In genomic region chr13:23437908-23438307, GRCm38 (mm10) we compare ENCODE assay signal across 8 mouse cellular contexts. TPM values are rescaled to one million over a fixed set of nuclear protein-coding genes. Genes with fewer than 3 reads are reported as not detected.
A peak's percentile ranks its signal among the peaks of the same experiment; 100 is the strongest.
DNase-seq lines count a peak whose midpoint lies in the region; ATAC-seq lines count a peak whose summit lies in the region.

No protein-coding gene starts in this region.

- H3K36me3 ChIP-seq in embryonic facial prominence, embryonic 15.5 days = no peaks in the 10 kb centered on the region
- H3K36me3 ChIP-seq in heart, embryonic 10.5 days = no peaks in the 10 kb centered on the region
- no peaks in the 10 kb centered on the region for H3K36me3 ChIP-seq in kidney, embryonic 14.5 days (ENCODE audit: control insufficient read depth, insufficient read depth, low read length)
- H3K36me3 ChIP-seq in limb, embryonic 15.5 days = no peaks in the 10 kb centered on the region
- H3K36me3 ChIP-seq in midbrain, embryonic 16.5 days (ENCODE audit: control insufficient read depth, insufficient read depth, low read length) = no peaks in the 10 kb centered on the region

- H3K4me2 ChIP-seq in embryonic facial prominence, embryonic 15.5 days (replicated peaks) = peak overlapping the region; percentile 61
- peak overlapping the region; percentile 47 for H3K4me2 ChIP-seq in kidney, embryonic 14.5 days (replicated peaks; ENCODE audit: low read depth, low read length)
- H3K4me2 ChIP-seq in limb, embryonic 15.5 days = peak overlapping the region; percentile 54
- H3K4me2 ChIP-seq in midbrain, embryonic 16.5 days (ENCODE audit: low read length) = peak overlapping the region; percentile 69

- H3K27me3 ChIP-seq in embryonic facial prominence, embryonic 15.5 days = no peaks in the 10 kb centered on the region
- H3K27me3 ChIP-seq in heart, embryonic 10.5 days (ENCODE audit: insufficient read depth, poor library complexity, severe bottlenecking) = no peaks in the 10 kb centered on the region
- no peaks in the 10 kb centered on the region for H3K27me3 ChIP-seq in kidney, embryonic 14.5 days (ENCODE audit: control insufficient read depth, insufficient read depth, low read length)
- no peaks in the 10 kb centered on the region for H3K27me3 ChIP-seq in limb, embryonic 15.5 days
- no peaks in the 10 kb centered on the region for H3K27me3 ChIP-seq in midbrain, embryonic 16.5 days (ENCODE audit: control insufficient read depth, insufficient read depth, low read depth, low read length)

- ATAC-seq in embryonic facial prominence, embryonic 15.5 days (ENCODE audit: insufficient number of reproducible peaks, low FRiP score, low TSS enrichment, low read depth) = peak; percentile 86
- peak; percentile 82 for ATAC-seq in kidney, embryonic 14.5 days (ENCODE audit: low FRiP score, low TSS enrichment)
- peak; percentile 83 for ATAC-seq in limb, embryonic 15.5 days (ENCODE audit: insufficient number of reproducible peaks, low FRiP score, low TSS enrichment, low read depth)
- peak; percentile 93 for ATAC-seq in midbrain, embryonic 16.5 days

- H3K9ac ChIP-seq in embryonic facial prominence, embryonic 15.5 days = peak overlapping the region; percentile 55
- H3K9ac ChIP-seq in kidney, embryonic 14.5 days (ENCODE audit: low read depth, low read length) = peak overlapping the region; percentile 50; the same call in 1 of the 2 replicates
- H3K9ac ChIP-seq in limb, embryonic 15.5 days = peak overlapping the region; percentile 38; the same call in 1 of the 2 replicates
- H3K9ac ChIP-seq in midbrain, embryonic 16.5 days (ENCODE audit: low read depth, low read length) = peak overlapping the region; percentile 50; the same call in 1 of the 2 replicates

- WGBS in embryonic facial prominence, embryonic 15.5 days = under 1% methylated on average over 17 of the region's 17 CpGs
- 0% methylated on average over 17 of the region's 17 CpGs for WGBS in heart, embryonic 10.5 days
- WGBS in kidney, embryonic 14.5 days = under 1% methylated on average over 17 of the region's 17 CpGs
- WGBS in limb, embryonic 15.5 days = 0% methylated on average over 17 of the region's 17 CpGs
- WGBS in midbrain, embryonic 16.5 days = under 1% methylated on average over 17 of the region's 17 CpGs

- H3K9me3 ChIP-seq in embryonic facial prominence, embryonic 15.5 days (replicated peaks) = no peaks in the 10 kb centered on the region
- no peaks in the 10 kb centered on the region for H3K9me3 ChIP-seq in heart, embryonic 10.5 days
- no peaks in the 10 kb centered on the region for H3K9me3 ChIP-seq in kidney, embryonic 14.5 days (ENCODE audit: control insufficient read depth, low read length)
- H3K9me3 ChIP-seq in limb, embryonic 15.5 days = no peaks in the 10 kb centered on the region
- no peaks in the 10 kb centered on the region for H3K9me3 ChIP-seq in midbrain, embryonic 16.5 days (replicated peaks; ENCODE audit: control insufficient read depth, low read length, poor library complexity, severe bottlenecking)

- H3K4me1 ChIP-seq in embryonic facial prominence, embryonic 15.5 days = peaks cover 12% of the 10 kb centered on the region
- peaks cover 14% of the 10 kb centered on the region; the same call in 1 of the 2 replicates for H3K4me1 ChIP-seq in heart, embryonic 10.5 days
- H3K4me1 ChIP-seq in kidney, embryonic 14.5 days (ENCODE audit: control insufficient read depth, insufficient read depth, low read length) = 0 out of 2 replicates have a peak, but pooled peaks cover 14% of the 10 kb centered on the region
- H3K4me1 ChIP-seq in limb, embryonic 15.5 days = peaks cover 3% of the 10 kb centered on the region; the same call in 1 of the 2 replicates
- peaks cover 10% of the 10 kb centered on the region for H3K4me1 ChIP-seq in midbrain, embryonic 16.5 days (ENCODE audit: control insufficient read depth, insufficient read depth, low read length)

- peak overlapping the region; percentile 60 for H3K4me3 ChIP-seq in embryonic facial prominence, embryonic 15.5 days (replicated peaks)
- peak overlapping the region; percentile 73 for H3K4me3 ChIP-seq in heart, embryonic 10.5 days
- H3K4me3 ChIP-seq in kidney, embryonic 14.5 days (ENCODE audit: low read length) = peak overlapping the region; percentile 48
- peak overlapping the region; percentile 51 for H3K4me3 ChIP-seq in limb, embryonic 15.5 days
- peak overlapping the region; percentile 52 for H3K4me3 ChIP-seq in midbrain, embryonic 16.5 days (ENCODE audit: low read depth, low read length)

- peak overlapping the region; percentile 89 for H3K27ac ChIP-seq in embryonic facial prominence, embryonic 15.5 days (replicated peaks)
- H3K27ac ChIP-seq in heart, embryonic 10.5 days = peak overlapping the region; percentile 75; the same call in 1 of the 2 replicates
- H3K27ac ChIP-seq in kidney, embryonic 14.5 days (ENCODE audit: low read depth, low read length) = peak overlapping the region; percentile 3; the same call in 1 of the 2 replicates
- peak overlapping the region; percentile 86 for H3K27ac ChIP-seq in limb, embryonic 15.5 days
- H3K27ac ChIP-seq in midbrain, embryonic 16.5 days (ENCODE audit: low read length) = no peak overlapping the region

- DNase-seq in 3134 (ENCODE audit: extremely low read depth, insufficient read length, low spot score) = peak; percentile 79
- peak; percentile 88 to 90 for DNase-seq in adrenal gland, postnatal 36 days
- peak; percentile 90 for DNase-seq in heart, embryonic 10.5 days (ENCODE audit: low spot score)
- DNase-seq in spleen, postnatal 14 days (ENCODE audit: low spot score in 2 of 2) = peak; percentile 83 to 85

RNA-seq across cellular contexts. Expression of gene Abt1, which starts 14.2 kb away (rescaled TPM):
- 1 to 10 TPM; 6.9 to 8.3 TPM for total RNA-seq in adrenal gland, postnatal 36 days (2021)
- polyA plus RNA-seq in embryonic facial prominence, embryonic 15.5 days (2015; fragmentation: Nextera tagmentation; extraction: Ambion mirVana) = 12.2 and 12.7 TPM in 2 replicates
- 10.1 and 13.0 TPM in 2 replicates for polyA plus RNA-seq in heart, embryonic 10.5 days (2016; fragmentation: Nextera tagmentation; extraction: Ambion mirVana)
- polyA plus RNA-seq in kidney, embryonic 14.5 days (2014; fragmentation: Nextera tagmentation; extraction: Ambion mirVana) = 12.5 and 13.5 TPM in 2 replicates
- polyA plus RNA-seq in limb, embryonic 15.5 days (2015; fragmentation: Nextera tagmentation; extraction: Ambion mirVana) = 11.9 and 13.9 TPM in 2 replicates
- 9.1 and 11.0 TPM in 2 replicates for polyA plus RNA-seq in midbrain, embryonic 16.5 days (2015; fragmentation: Nextera tagmentation; extraction: Ambion mirVana)

RNA-seq across cellular contexts. Expression of gene Btn1a1, which starts 27.8 kb away (rescaled TPM):
- not detected for total RNA-seq in adrenal gland, postnatal 36 days (2021)
- polyA plus RNA-seq in embryonic facial prominence, embryonic 15.5 days (2015; fragmentation: Nextera tagmentation; extraction: Ambion mirVana) = 0.04 TPM in 1 of 2 replicates, not detected in the other
- polyA plus RNA-seq in heart, embryonic 10.5 days (2016; fragmentation: Nextera tagmentation; extraction: Ambion mirVana) = 0.04 and 0.96 TPM in 2 replicates
- polyA plus RNA-seq in kidney, embryonic 14.5 days (2014; fragmentation: Nextera tagmentation; extraction: Ambion mirVana) = 0.09 TPM in 2 replicates
- 0.18 and 0.22 TPM in 2 replicates for polyA plus RNA-seq in limb, embryonic 15.5 days (2015; fragmentation: Nextera tagmentation; extraction: Ambion mirVana)
- 0.10 and 0.31 TPM in 2 replicates for polyA plus RNA-seq in midbrain, embryonic 16.5 days (2015; fragmentation: Nextera tagmentation; extraction: Ambion mirVana)

RNA-seq across cellular contexts. Expression of gene Btn2a2, which starts 50.7 kb away (rescaled TPM):
- not detected for total RNA-seq in adrenal gland, postnatal 36 days (2021)
- 0.55 and 0.65 TPM in 2 replicates for polyA plus RNA-seq in embryonic facial prominence, embryonic 15.5 days (2015; fragmentation: Nextera tagmentation; extraction: Ambion mirVana)
- 0.30 and 0.75 TPM in 2 replicates for polyA plus RNA-seq in heart, embryonic 10.5 days (2016; fragmentation: Nextera tagmentation; extraction: Ambion mirVana)
- 0.31 and 0.87 TPM in 2 replicates for polyA plus RNA-seq in kidney, embryonic 14.5 days (2014; fragmentation: Nextera tagmentation; extraction: Ambion mirVana)
- 0.61 and 0.67 TPM in 2 replicates for polyA plus RNA-seq in limb, embryonic 15.5 days (2015; fragmentation: Nextera tagmentation; extraction: Ambion mirVana)
- polyA plus RNA-seq in midbrain, embryonic 16.5 days (2015; fragmentation: Nextera tagmentation; extraction: Ambion mirVana) = 0.15 TPM in 1 of 2 replicates, not detected in the other
